Mouse (Mus musculus) hindbrain, embryonic 14.5 days (tissue): ENCODE measurements at regions not wholly inside any gene's neighbourhood (a gene's known extent, or its start where the extent isn't known, plus 50 kb on each side); places are given as distances from the start of the nearest gene placed in this dataset.

Experiments
- ATAC-seq: fragments of 200-750 bp; cut with Nextera tagmentation; 2 replicates; pipeline ENCODE4 v1.8.0; 2017; ENCODE audit warnings: moderate number of reproducible peaks, mild to moderate bottlenecking, moderate TSS enrichment, moderate library complexity; ENCODE audit not compliant: low FRiP score
- DNase-seq: peaks from one replicate; pipeline ENCODE4 v3.0.0-alpha.2; 2015; ENCODE audit warnings: low spot score
- H3K27ac ChIP-seq: fragments of 300-500 bp; sonication (generic); 2 replicates; pipeline ENCODE4 v1.5.1; 2014; ENCODE audit warnings: mild to moderate bottlenecking, moderate library complexity
- H3K27me3 ChIP-seq: fragments of 300-500 bp; sonication (generic); 2 replicates; pipeline ENCODE4 v1.6.1; 2014; ENCODE audit warnings: mild to moderate bottlenecking, low read length, mixed read lengths; ENCODE audit not compliant: control insufficient read depth, insufficient read depth
- H3K36me3 ChIP-seq: fragments of 300-500 bp; sonication (generic); replicated peaks from 2 replicates; pipeline ENCODE4 v1.6.1; 2014; ENCODE audit not compliant: control insufficient read depth, insufficient read depth
- H3K4me1 ChIP-seq: fragments of 300-500 bp; sonication (generic); replicated peaks from 2 replicates; pipeline ENCODE4 v1.6.1; 2014; ENCODE audit warnings: antibody characterized with exemption, low read length, mixed read lengths; ENCODE audit not compliant: control insufficient read depth, insufficient read depth
- H3K4me2 ChIP-seq: fragments of 300-500 bp; sonication (generic); replicated peaks from 2 replicates; pipeline ENCODE4 v1.6.1; 2014; ENCODE audit warnings: mild to moderate bottlenecking, moderate library complexity
- H3K4me3 ChIP-seq: fragments of 300-500 bp; sonication (generic); replicated peaks from 2 replicates; pipeline ENCODE4 v1.5.1; 2014; ENCODE audit warnings: mild to moderate bottlenecking, low read length
- H3K9ac ChIP-seq: fragments of 300-500 bp; sonication (generic); 2 replicates; pipeline ENCODE4 v1.6.1; 2014
- H3K9me3 ChIP-seq: fragments of 300-500 bp; sonication (generic); 2 replicates; pipeline ENCODE4 v1.6.1; 2016; ENCODE audit warnings: low read length; ENCODE audit not compliant: control insufficient read depth
- WGBS: fragments of 180-500 bp; shearing (Covaris S2); extraction: QIAGEN DNeasy Blood & Tissue Kit; methylation state at CpG from one replicate; pipeline ENCODE4 v1.1.7; 2014; 5-methylcytosine and 5-hydroxymethylcytosine counted together

DNA sequence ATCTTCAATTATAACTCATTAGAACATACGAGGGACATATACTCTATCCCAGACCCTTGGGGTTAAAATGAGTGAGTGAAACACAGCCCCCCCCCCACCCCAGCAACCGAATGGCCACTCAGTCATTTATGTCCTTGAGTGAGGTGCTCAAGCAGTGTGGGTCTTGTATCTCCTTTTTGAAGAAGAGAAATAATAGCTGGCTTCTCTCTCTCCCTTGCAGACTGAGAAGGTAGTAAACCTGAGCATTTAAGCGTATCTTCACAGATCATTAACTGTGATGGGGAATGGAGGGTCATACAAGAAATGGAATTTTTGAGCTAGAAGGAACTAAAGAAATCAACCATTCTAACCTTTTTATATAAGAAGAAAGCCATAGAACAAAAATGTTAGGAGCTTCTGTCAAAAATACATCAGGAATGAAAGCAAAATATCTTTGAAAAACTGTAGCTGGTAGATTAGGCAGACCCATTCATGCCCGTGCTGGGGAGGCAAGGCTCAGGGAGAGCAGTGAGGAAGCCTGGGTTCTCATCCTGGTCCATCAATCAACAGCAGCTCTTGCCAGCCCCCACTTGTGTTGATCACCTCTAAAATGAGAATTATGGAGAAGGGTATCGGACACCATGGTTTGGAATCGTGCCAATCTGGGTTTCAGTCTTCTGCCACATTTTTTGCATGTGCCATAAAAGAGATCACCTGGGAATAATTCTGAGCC is 98.4 kb upstream of the Plxna2 start:
- 70% methylated on average over 6 of the region's 6 CpGs for WGBS
- DNase-seq, result no peak

GRCm38 (mm10) chr1:194516136-194516535 is 101.9 kb upstream of the Plxna2 start:
- peaks cover 11% of the 10 kb centered on the region for H3K9me3 ChIP-seq
- DNase-seq, result no peak
- 83% methylated on average over 1 of the region's 1 CpGs for WGBS
- H3K4me2 ChIP-seq, result no peak overlapping the region
- no peaks in the 10 kb centered on the region for H3K4me1 ChIP-seq
- no peak overlapping the region for H3K9ac ChIP-seq
- no peak for ATAC-seq
- H3K27me3 ChIP-seq, result no peaks in the 10 kb centered on the region
- no peak overlapping the region for H3K4me3 ChIP-seq
- no peaks in the 10 kb centered on the region for H3K36me3 ChIP-seq
- no peak overlapping the region for H3K27ac ChIP-seq

More for the DNA sequence above, 98.4 kb upstream of the Plxna2 start:
- no peak overlapping the region for H3K9ac ChIP-seq
- no peaks in the 10 kb centered on the region for H3K9me3 ChIP-seq
- no peaks in the 10 kb centered on the region for H3K27me3 ChIP-seq
- no peak overlapping the region for H3K4me3 ChIP-seq
- H3K4me1 ChIP-seq, result no peaks in the 10 kb centered on the region
- H3K36me3 ChIP-seq, result no peaks in the 10 kb centered on the region
- H3K27ac ChIP-seq, result no peak overlapping the region
- H3K4me2 ChIP-seq, result no peak overlapping the region
- ATAC-seq, result no peak

DNA sequence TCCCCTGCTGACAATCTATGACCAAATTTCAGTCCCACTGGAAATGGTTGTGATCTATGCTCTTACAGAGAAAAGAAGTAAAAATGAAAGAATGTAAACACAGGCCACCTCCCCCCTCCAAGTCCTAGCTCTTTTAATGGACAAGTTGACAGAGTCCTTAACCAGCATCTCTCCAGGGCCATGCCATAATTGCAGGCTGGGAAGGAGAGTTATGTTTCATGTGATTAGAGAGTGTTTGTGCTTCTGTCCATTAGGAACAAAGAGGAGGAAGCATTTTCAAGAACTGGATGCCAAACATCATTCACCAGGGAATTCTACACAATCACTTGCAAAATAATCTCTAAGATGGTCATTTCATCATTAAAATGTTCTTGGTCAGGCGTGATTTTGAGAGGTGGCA is 109.7 kb upstream of the Plxna2 start:
- Histone ChIP-seq H3K4me2 (no peak overlapping the region), H3K36me3 (no peaks in the 10 kb centered on the region), H3K27me3 (no peaks in the 10 kb centered on the region), H3K27ac (no peak overlapping the region), H3K4me1 (no peaks in the 10 kb centered on the region), H3K4me3 (no peak overlapping the region), H3K9me3 (peaks cover 11% of the 10 kb centered on the region), H3K9ac (no peak overlapping the region)
- no peak for ATAC-seq
- 85% methylated on average over 1 of the region's 1 CpGs for WGBS
- no peak for DNase-seq

DNA sequence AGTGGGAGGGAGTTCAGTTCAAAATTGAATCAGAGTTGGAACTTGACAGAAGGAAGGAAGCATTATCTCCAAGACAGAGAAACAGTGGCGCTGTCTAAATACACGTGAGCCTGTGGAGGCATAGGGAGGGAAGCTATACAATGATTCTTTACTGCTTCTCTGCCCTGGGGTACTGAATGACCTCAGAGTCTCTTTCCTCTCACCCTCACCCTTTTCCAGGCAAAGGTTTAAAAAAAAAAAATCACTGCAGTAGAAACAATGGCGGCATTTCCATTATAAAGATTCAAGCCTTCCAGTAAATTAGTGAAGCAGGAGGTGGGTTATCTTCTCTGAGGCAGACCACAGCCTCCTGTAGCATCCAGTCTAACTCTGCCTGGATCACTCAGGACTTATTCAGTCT is 112.2 kb upstream of the Plxna2 start:
- H3K27me3 ChIP-seq, result no peaks in the 10 kb centered on the region
- WGBS, result 27% methylated on average over 3 of the region's 3 CpGs
- ATAC-seq (no peak), DNase-seq (no peak)
- no peaks in the 10 kb centered on the region for H3K4me1 ChIP-seq
- no peak overlapping the region for H3K27ac ChIP-seq
- H3K9ac ChIP-seq, result no peak overlapping the region
- no peak overlapping the region for H3K4me3 ChIP-seq
- no peaks in the 10 kb centered on the region for H3K9me3 ChIP-seq
- no peak overlapping the region for H3K4me2 ChIP-seq
- no peaks in the 10 kb centered on the region for H3K36me3 ChIP-seq

- no peak overlapping the region for H3K4me3 ChIP-seq
- no peak overlapping the region for H3K4me2 ChIP-seq
- no peak overlapping the region for H3K9ac ChIP-seq
- no peaks in the 10 kb centered on the region for H3K27me3 ChIP-seq
- no peaks in the 10 kb centered on the region for H3K36me3 ChIP-seq
- H3K9me3 ChIP-seq, result no peaks in the 10 kb centered on the region
- H3K4me1 ChIP-seq, result no peaks in the 10 kb centered on the region
- no peak for DNase-seq
- H3K27ac ChIP-seq, result no peak overlapping the region
- ATAC-seq, result no peak
These were observed 113.8 kb upstream of the Plxna2 start for GRCm38 (mm10) chr1:194504207-194504606.

GRCm38 (mm10) chr1:194503517-194503916 is 114.5 kb upstream of the Plxna2 start:
- H3K36me3 ChIP-seq, result no peaks in the 10 kb centered on the region

GRCm38 (mm10) chr1:194496424-194496823 is 121.6 kb upstream of the Plxna2 start:
- no peaks in the 10 kb centered on the region for H3K27me3 ChIP-seq
- ATAC-seq (no peak), DNase-seq (no peak)
- H3K4me3 ChIP-seq, result no peak overlapping the region
- no peak overlapping the region for H3K27ac ChIP-seq
- H3K4me1 ChIP-seq, result no peaks in the 10 kb centered on the region
- H3K9me3 ChIP-seq, result no peaks in the 10 kb centered on the region
- 92% methylated on average over 2 of the region's 2 CpGs for WGBS
- no peak overlapping the region for H3K9ac ChIP-seq
- no peaks in the 10 kb centered on the region for H3K36me3 ChIP-seq
- H3K4me2 ChIP-seq, result no peak overlapping the region

More at GRCm38 (mm10) chr1:194503517-194503916, 114.5 kb upstream of the Plxna2 start:
- no peak overlapping the region for H3K4me3 ChIP-seq
- ATAC-seq (no peak), DNase-seq (no peak)
- H3K9ac ChIP-seq, result no peak overlapping the region
- no peaks in the 10 kb centered on the region for H3K27me3 ChIP-seq
- H3K4me2 ChIP-seq, result no peak overlapping the region
- 26% methylated on average over 3 of the region's 3 CpGs for WGBS
- H3K4me1 ChIP-seq, result no peaks in the 10 kb centered on the region
- H3K9me3 ChIP-seq, result no peaks in the 10 kb centered on the region
- H3K27ac ChIP-seq, result no peak overlapping the region

DNA sequence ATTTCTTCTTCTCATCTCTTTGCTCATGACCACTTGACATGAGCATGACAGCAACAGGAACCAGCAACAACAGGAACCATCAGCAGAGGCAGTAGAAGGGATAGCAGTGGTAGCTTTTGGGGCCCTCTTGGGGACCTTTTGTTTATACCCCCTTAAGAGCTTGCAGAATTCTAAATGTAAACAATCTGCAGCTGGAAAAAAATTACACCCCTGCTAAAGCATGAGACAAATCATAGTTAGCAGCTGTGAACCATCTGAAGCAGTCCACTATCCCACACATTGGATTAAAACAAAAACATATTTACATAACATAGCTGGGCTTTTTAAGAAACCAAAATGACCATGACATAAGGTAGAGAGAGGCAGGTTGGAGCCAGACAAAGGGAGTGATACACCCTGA is 126.9 kb upstream of the Plxna2 start:
- ATAC-seq (no peak), DNase-seq (no peak)
- Histone ChIP-seq H3K27me3 (no peaks in the 10 kb centered on the region), H3K9ac (no peak overlapping the region), H3K9me3 (no peaks in the 10 kb centered on the region), H3K27ac (no peak overlapping the region), H3K4me3 (no peak overlapping the region), H3K4me1 (no peaks in the 10 kb centered on the region), H3K36me3 (no peaks in the 10 kb centered on the region), H3K4me2 (no peak overlapping the region)

GRCm38 (mm10) chr1:194488126-194488525 is 129.9 kb upstream of the Plxna2 start:
- ATAC-seq (no peak), DNase-seq (no peak)
- H3K4me1 ChIP-seq, result no peaks in the 10 kb centered on the region
- H3K4me3 ChIP-seq, result no peak overlapping the region
- H3K27ac ChIP-seq, result no peak overlapping the region
- H3K4me2 ChIP-seq, result no peak overlapping the region
- H3K36me3 ChIP-seq, result no peaks in the 10 kb centered on the region
- no peaks in the 10 kb centered on the region for H3K9me3 ChIP-seq
- H3K9ac ChIP-seq, result no peak overlapping the region
- H3K27me3 ChIP-seq, result no peaks in the 10 kb centered on the region

GRCm38 (mm10) chr1:194482717-194483059 is 135.3 kb upstream of the Plxna2 start:
- DNase-seq (no peak), ATAC-seq (no peak)
- Histone ChIP-seq H3K9ac (no peak overlapping the region), H3K27ac (no peak overlapping the region), H3K4me3 (no peak overlapping the region), H3K36me3 (no peaks in the 10 kb centered on the region), H3K9me3 (no peaks in the 10 kb centered on the region), H3K4me1 (no peaks in the 10 kb centered on the region), H3K4me2 (no peak overlapping the region), H3K27me3 (no peaks in the 10 kb centered on the region)
